Mouse (Mus musculus) cerebellum, adult 9-11 months (tissue): ENCODE data around the gene Smok3c.
A peak's percentile ranks its signal among the peaks of the same experiment; 100 is the strongest.
"Not testable (repeated sequence)": the region's sequence is repeated elsewhere in the genome, so short reads cannot be mapped to it uniquely, and the experiment has no call there.

ENCODE experiments used
- DNase-seq: peaks from one replicate; pipeline ENCODE4 v3.0.0; 2022

The Smok3c gene

GRCm38 (mm10) chr5:138052894-138053293 lies at the start of gene Smok3c:
Gene Smok3c (plus strand): TSS chr5:138053194.
- DNase-seq = not testable (repeated sequence)

- DNase-seq = no peak
Observed at GRCm38 (mm10) chr5:138009437-138009836, 43.6 kb upstream of the Smok3c start.

- no peak for DNase-seq
Observed at GRCm38 (mm10) chr5:138012382-138012781, 40.6 kb upstream of the Smok3c start.

GRCm38 (mm10) chr5:138016530-138016929 lies 36.5 kb upstream of the Smok3c start:
- DNase-seq = no peak

- no peak for DNase-seq
Observed at GRCm38 (mm10) chr5:138016997-138017396, 36.0 kb upstream of the Smok3c start.

GRCm38 (mm10) chr5:138019577-138019976 lies 33.4 kb upstream of the Smok3c start:
- not testable (repeated sequence) for DNase-seq

- not testable (repeated sequence) for DNase-seq
Observed at GRCm38 (mm10) chr5:138020961-138021479, 32.0 kb upstream of the Smok3c start, which contains the start of the genes Smok3a and Smok3b. Gene Smok3a (plus strand): TSS chr5:138021261. Gene Smok3b (plus strand): TSS chr5:138021429.

- no peak for DNase-seq
Observed at GRCm38 (mm10) chr5:138073803-138074202, 20.8 kb downstream of the Smok3c start.

- DNase-seq = no peak
Observed at GRCm38 (mm10) chr5:138075684-138076083, 22.7 kb downstream of the Smok3c start.

GRCm38 (mm10) chr5:138076148-138076547 lies 23.2 kb downstream of the Smok3c start:
- no peak for DNase-seq

GRCm38 (mm10) chr5:138080456-138080855 lies 27.5 kb downstream of the Smok3c start:
- DNase-seq = no peak

GRCm38 (mm10) chr5:138081446-138081845 lies 28.5 kb downstream of the Smok3c start:
- no peak for DNase-seq

- DNase-seq = no peak
Observed at GRCm38 (mm10) chr5:138083318-138083900, 30.4 kb downstream of the Smok3c start.

GRCm38 (mm10) chr5:138083936-138084335 lies 30.9 kb downstream of the Smok3c start:
- no peak for DNase-seq

GRCm38 (mm10) chr5:138084507-138084906 lies 31.5 kb downstream of the Smok3c start:
- DNase-seq = no peak

GRCm38 (mm10) chr5:138084996-138085395 lies 32.0 kb downstream of the Smok3c start, which contains the start of gene Zkscan1:
Gene Zkscan1 (plus strand): TSS chr5:138085084.
- peak; percentile 87 for DNase-seq

GRCm38 (mm10) chr5:138085421-138085911 lies 32.5 kb downstream of the Smok3c start:
- no peak for DNase-seq

GRCm38 (mm10) chr5:138086842-138087241 lies 33.8 kb downstream of the Smok3c start:
- no peak for DNase-seq

GRCm38 (mm10) chr5:138088366-138088765 lies 35.4 kb downstream of the Smok3c start:
- DNase-seq = no peak

GRCm38 (mm10) chr5:138089108-138089551 lies 36.1 kb downstream of the Smok3c start:
- DNase-seq = no peak

- no peak for DNase-seq
Observed at GRCm38 (mm10) chr5:138090271-138090670, 37.3 kb downstream of the Smok3c start.

- DNase-seq = no peak
Observed at GRCm38 (mm10) chr5:138090737-138091136, 37.7 kb downstream of the Smok3c start.

GRCm38 (mm10) chr5:138092771-138093170 lies 39.8 kb downstream of the Smok3c start:
- no peak for DNase-seq

- DNase-seq = no peak
Observed at GRCm38 (mm10) chr5:138094474-138094873, 41.5 kb downstream of the Smok3c start.
